Mouse (Mus musculus): ENCODE measurements around the gene Mycn. TPM values are rescaled to one million over a fixed set of nuclear protein-coding genes. Genes with fewer than 3 reads are reported as not detected.

Gene Mycn
- polyA plus RNA-seq, 1 experiment, result 0.39 TPM

GRCm38 (mm10) chr12:12906321-12906720 lies 35.4 kb downstream of the Mycn start:
- no peak overlapping the region for H3K27ac ChIP-seq (ENCODE audit: insufficient read depth, low read length)
- 0 out of 2 replicates have a peak, but pooled peaks cover 2% of the 10 kb centered on the region for H3K4me1 ChIP-seq (ENCODE audit: control insufficient read depth, insufficient read depth, low read length)

GRCm38 (mm10) chr12:12905117-12905516 lies 36.6 kb downstream of the Mycn start:
- H3K4me1 ChIP-seq (ENCODE audit: control insufficient read depth, insufficient read depth, low read length), result 0 out of 2 replicates have a peak, but pooled peaks cover 2% of the 10 kb centered on the region
- TF ChIP-seq CTCF (IDR thresholded peaks at IDR 0.05; ENCODE audit: borderline replicate concordance, insufficient read depth, low read length) (no peak), POLR2A (IDR thresholded peaks at IDR 0.05; ENCODE audit: low read depth, low read length) (no peak)
- no peak overlapping the region for H3K4me3 ChIP-seq (ENCODE audit: insufficient read depth, low read length)
- H3K27ac ChIP-seq (ENCODE audit: insufficient read depth, low read length), result no peak overlapping the region

More at GRCm38 (mm10) chr12:12906321-12906720, 35.4 kb downstream of the Mycn start:
- H3K4me3 ChIP-seq (ENCODE audit: insufficient read depth, low read length), result no peak overlapping the region
- TF ChIP-seq CTCF (IDR thresholded peaks at IDR 0.05; ENCODE audit: borderline replicate concordance, insufficient read depth, low read length) (no peak), POLR2A (IDR thresholded peaks at IDR 0.05; ENCODE audit: low read depth, low read length) (no peak)

GRCm38 (mm10) chr12:12904512-12904953 lies 37.2 kb downstream of the Mycn start:
- no peak overlapping the region for H3K4me3 ChIP-seq (ENCODE audit: insufficient read depth, low read length)
- no peak for TF ChIP-seq POLR2A (IDR thresholded peaks at IDR 0.05; ENCODE audit: low read depth, low read length)
- TF ChIP-seq CTCF (IDR thresholded peaks at IDR 0.05; ENCODE audit: borderline replicate concordance, insufficient read depth, low read length), result no peak
- H3K27ac ChIP-seq (ENCODE audit: insufficient read depth, low read length), result no peak overlapping the region
- H3K4me1 ChIP-seq (ENCODE audit: control insufficient read depth, insufficient read depth, low read length), result 0 out of 2 replicates have a peak, but pooled peaks cover 2% of the 10 kb centered on the region

- Histone ChIP-seq H3K4me1 (ENCODE audit: control insufficient read depth, insufficient read depth, low read length) (0 out of 2 replicates have a peak, but pooled peaks cover 2% of the 10 kb centered on the region), H3K27ac (ENCODE audit: insufficient read depth, low read length) (no peak overlapping the region), H3K4me3 (ENCODE audit: insufficient read depth, low read length) (no peak overlapping the region)
- TF ChIP-seq CTCF (IDR thresholded peaks at IDR 0.05; ENCODE audit: borderline replicate concordance, insufficient read depth, low read length) (no peak), POLR2A (IDR thresholded peaks at IDR 0.05; ENCODE audit: low read depth, low read length) (no peak)
Measured at GRCm38 (mm10) chr12:12904086-12904485, 37.6 kb downstream of the Mycn start.

GRCm38 (mm10) chr12:12902403-12902802 lies 39.3 kb downstream of the Mycn start:
- Histone ChIP-seq H3K4me3 (ENCODE audit: insufficient read depth, low read length) (no peak overlapping the region), H3K4me1 (ENCODE audit: control insufficient read depth, insufficient read depth, low read length) (0 out of 2 replicates have a peak, but pooled peaks cover 2% of the 10 kb centered on the region), H3K27ac (ENCODE audit: insufficient read depth, low read length) (no peak overlapping the region)
- TF ChIP-seq POLR2A (IDR thresholded peaks at IDR 0.05; ENCODE audit: low read depth, low read length) (no peak), CTCF (IDR thresholded peaks at IDR 0.05; ENCODE audit: borderline replicate concordance, insufficient read depth, low read length) (no peak)

- Histone ChIP-seq H3K4me3 (ENCODE audit: insufficient read depth, low read length) (no peak overlapping the region), H3K4me1 (ENCODE audit: control insufficient read depth, insufficient read depth, low read length) (no peaks in the 10 kb centered on the region), H3K27ac (ENCODE audit: insufficient read depth, low read length) (no peak overlapping the region)
- no peak for TF ChIP-seq POLR2A (IDR thresholded peaks at IDR 0.05; ENCODE audit: low read depth, low read length)
- no peak for TF ChIP-seq CTCF (IDR thresholded peaks at IDR 0.05; ENCODE audit: borderline replicate concordance, insufficient read depth, low read length)
Measured at GRCm38 (mm10) chr12:12898356-12899126, 43.2 kb downstream of the Mycn start.

- no peak overlapping the region for H3K27ac ChIP-seq (ENCODE audit: insufficient read depth, low read length)
- no peaks in the 10 kb centered on the region for H3K4me1 ChIP-seq (ENCODE audit: control insufficient read depth, insufficient read depth, low read length)
- TF ChIP-seq POLR2A (IDR thresholded peaks at IDR 0.05; ENCODE audit: low read depth, low read length) (no peak), CTCF (IDR thresholded peaks at IDR 0.05; ENCODE audit: borderline replicate concordance, insufficient read depth, low read length) (no peak)
- no peak overlapping the region for H3K4me3 ChIP-seq (ENCODE audit: insufficient read depth, low read length)
Measured at GRCm38 (mm10) chr12:12893986-12894385, 47.7 kb downstream of the Mycn start.

- H3K27ac ChIP-seq (ENCODE audit: insufficient read depth, low read length), result no peak overlapping the region
Measured at GRCm38 (mm10) chr12:12886191-12886889, 55.4 kb downstream of the Mycn start.

More at GRCm38 (mm10) chr12:12886191-12886889, 55.4 kb downstream of the Mycn start:
- TF ChIP-seq POLR2A (IDR thresholded peaks at IDR 0.05; ENCODE audit: low read depth, low read length), result no peak
- no peak for TF ChIP-seq CTCF (IDR thresholded peaks at IDR 0.05; ENCODE audit: borderline replicate concordance, insufficient read depth, low read length)
- Histone ChIP-seq H3K4me1 (ENCODE audit: control insufficient read depth, insufficient read depth, low read length) (no peaks in the 10 kb centered on the region), H3K4me3 (ENCODE audit: insufficient read depth, low read length) (no peak overlapping the region)

All from embryonic fibroblast, embryonic 13.5 days (primary cell).